Mouse (Mus musculus): ENCODE results near the gene Fnbp4. TPM values are rescaled to one million over a fixed set of nuclear protein-coding genes. Genes with fewer than 3 reads are reported as not detected.

Gene Fnbp4
- polyA plus RNA-seq (2012; rRNA removed) (110 and 115 TPM in 2 replicates), polyA plus RNA-seq (2014; fragmentation: Nextera tagmentation; extraction: Ambion mirVana) (79.5 and 102 TPM in 2 replicates)

DNA sequence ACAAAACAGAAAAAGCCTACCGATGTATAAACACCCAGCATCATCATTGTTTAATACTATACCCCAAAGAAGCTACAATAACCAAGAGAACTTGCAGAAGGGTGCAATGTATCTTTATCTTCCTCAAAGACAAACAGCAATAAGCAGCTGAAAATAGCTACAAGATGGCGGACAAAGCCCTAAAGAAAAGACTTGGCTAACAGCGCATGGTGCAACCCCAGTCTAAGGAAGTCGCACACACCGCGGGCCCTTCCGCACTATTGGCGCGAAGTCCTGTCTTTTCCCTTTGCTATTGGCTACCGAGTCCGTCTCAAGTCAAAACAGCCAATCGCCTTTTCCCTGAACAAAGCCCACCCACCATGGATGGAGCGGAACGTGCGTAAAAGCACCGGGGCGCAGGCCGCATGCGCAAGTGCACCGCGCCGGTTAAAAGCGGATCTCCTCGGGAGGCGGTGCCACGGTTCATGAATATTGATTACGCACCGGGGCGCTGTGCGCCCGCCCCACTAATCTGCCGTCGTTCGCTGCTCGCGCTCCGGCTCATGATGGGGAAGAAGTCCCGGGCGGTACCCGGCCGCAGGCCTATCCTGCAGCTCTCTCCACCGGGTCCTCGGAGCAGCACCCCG, at the start of gene Fnbp4:
Fnbp4 (plus strand) TSS at position 318 of the 626 bp plus-strand sequence.
- ATAC-seq (ENCODE audit: low FRiP score, low read depth) (peak; percentile 98), DNase-seq (ENCODE audit: low spot score) (peak; percentile 99)
- under 1% methylated on average over 39 of the region's 44 CpGs for WGBS
- Histone ChIP-seq H3K27ac (replicated peaks; ENCODE audit: low read depth, low read length) (peak within 1 kb of the TSS; percentile 98), H3K4me3 (replicated peaks; ENCODE audit: low read length) (peak within 1 kb of the TSS; percentile 94), H3K4me2 (replicated peaks; ENCODE audit: low read depth, low read length, severe bottlenecking) (peak within 1 kb of the TSS; percentile 78), H3K4me1 (ENCODE audit: control insufficient read depth, insufficient read depth, low read length) (peaks cover 5% of the 10 kb centered on the region), H3K36me3 (ENCODE audit: control insufficient read depth, insufficient read depth, low read length) (peaks cover 13% of the 10 kb centered on the region), H3K9ac (ENCODE audit: low read depth, low read length, severe bottlenecking) (peak within 1 kb of the TSS; percentile 98), H3K9me3 (ENCODE audit: control insufficient read depth, low read length) (no peaks in the 10 kb centered on the region), H3K27me3 (ENCODE audit: control insufficient read depth, insufficient read depth, low read length) (no peaks in the 10 kb centered on the region)
- peak; percentile 65; the same call in 1 of the 2 replicates for TF ChIP-seq POLR2A (IDR thresholded peaks at IDR 0.05; ENCODE audit: borderline replicate concordance, extremely low read depth, insufficient read depth, insufficient read length)

DNA sequence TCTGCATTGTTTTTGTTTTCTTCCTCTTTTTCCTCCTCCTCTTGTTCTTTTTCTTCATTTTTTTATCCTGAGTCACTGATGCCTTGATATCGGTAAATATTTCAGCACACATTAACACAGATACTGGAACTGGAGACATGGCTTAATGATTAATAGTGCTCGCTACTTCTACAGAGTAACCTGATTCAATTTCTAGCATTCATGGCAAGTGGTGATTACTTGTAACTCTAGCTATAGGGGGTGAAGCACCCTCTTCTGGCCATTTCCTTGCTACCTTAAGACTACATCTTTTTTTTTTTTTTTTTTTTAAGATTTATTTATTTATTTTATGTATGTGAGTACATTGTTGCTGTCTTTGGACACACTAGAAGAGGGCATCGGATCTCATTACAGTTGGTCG, 44.2 kb upstream of the Fnbp4 start:
- TF ChIP-seq POLR2A (IDR thresholded peaks at IDR 0.05; ENCODE audit: borderline replicate concordance, extremely low read depth, insufficient read depth, insufficient read length) = no peak
- peaks cover 94% of the 10 kb centered on the region for H3K36me3 ChIP-seq (ENCODE audit: control insufficient read depth, insufficient read depth, low read length)
- H3K9me3 ChIP-seq (ENCODE audit: control insufficient read depth, low read length) = no peaks in the 10 kb centered on the region

DNA sequence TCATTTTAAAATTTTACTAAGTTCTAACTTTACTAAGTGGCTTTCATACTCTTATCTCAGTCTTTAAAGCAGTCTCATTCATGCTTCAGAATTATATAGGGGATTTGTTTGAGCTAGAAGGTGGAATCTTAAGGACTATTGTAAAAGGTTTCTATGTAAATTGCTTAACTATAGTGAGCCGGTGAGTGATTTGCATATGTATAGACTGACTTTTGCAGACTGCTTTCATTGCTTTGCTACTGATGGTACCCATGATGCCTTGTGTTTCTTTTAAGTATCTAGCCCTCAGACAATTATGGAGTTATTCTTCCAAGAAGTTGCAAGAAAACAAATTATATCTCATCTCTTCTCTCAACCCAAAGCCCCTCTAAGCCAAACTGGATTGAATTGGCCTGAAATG, 36.6 kb upstream of the Fnbp4 start:
- H3K4me2 ChIP-seq (replicated peaks; ENCODE audit: low read depth, low read length, severe bottlenecking) = no peak overlapping the region
- H3K27me3 ChIP-seq (ENCODE audit: control insufficient read depth, insufficient read depth, low read length) = no peaks in the 10 kb centered on the region
- H3K36me3 ChIP-seq (ENCODE audit: control insufficient read depth, insufficient read depth, low read length) = peaks cover 85% of the 10 kb centered on the region
- DNase-seq (ENCODE audit: low spot score) = no peak
- no peaks in the 10 kb centered on the region for H3K4me1 ChIP-seq (ENCODE audit: control insufficient read depth, insufficient read depth, low read length)
- no peak overlapping the region for H3K4me3 ChIP-seq (replicated peaks; ENCODE audit: low read length)
- no peak overlapping the region for H3K27ac ChIP-seq (replicated peaks; ENCODE audit: low read depth, low read length)
- TF ChIP-seq POLR2A (IDR thresholded peaks at IDR 0.05; ENCODE audit: borderline replicate concordance, extremely low read depth, insufficient read depth, insufficient read length) = no peak
- no peaks in the 10 kb centered on the region for H3K9me3 ChIP-seq (ENCODE audit: control insufficient read depth, low read length)
- H3K9ac ChIP-seq (ENCODE audit: low read depth, low read length, severe bottlenecking) = no peak overlapping the region
- ATAC-seq (ENCODE audit: low FRiP score, low read depth) = no peak
- WGBS = 78% methylated on average over 1 of the region's 1 CpGs

More for the DNA sequence above, 44.2 kb upstream of the Fnbp4 start:
- no peaks in the 10 kb centered on the region for H3K27me3 ChIP-seq (ENCODE audit: control insufficient read depth, insufficient read depth, low read length)
- no peaks in the 10 kb centered on the region for H3K4me1 ChIP-seq (ENCODE audit: control insufficient read depth, insufficient read depth, low read length)
- no peak overlapping the region for H3K27ac ChIP-seq (replicated peaks; ENCODE audit: low read depth, low read length)
- H3K4me3 ChIP-seq (replicated peaks; ENCODE audit: low read length) = no peak overlapping the region
- H3K4me2 ChIP-seq (replicated peaks; ENCODE audit: low read depth, low read length, severe bottlenecking) = no peak overlapping the region
- 90% methylated on average over 4 of the region's 4 CpGs for WGBS
- no peak for DNase-seq (ENCODE audit: low spot score)
- no peak overlapping the region for H3K9ac ChIP-seq (ENCODE audit: low read depth, low read length, severe bottlenecking)
- no peak for ATAC-seq (ENCODE audit: low FRiP score, low read depth)

DNA sequence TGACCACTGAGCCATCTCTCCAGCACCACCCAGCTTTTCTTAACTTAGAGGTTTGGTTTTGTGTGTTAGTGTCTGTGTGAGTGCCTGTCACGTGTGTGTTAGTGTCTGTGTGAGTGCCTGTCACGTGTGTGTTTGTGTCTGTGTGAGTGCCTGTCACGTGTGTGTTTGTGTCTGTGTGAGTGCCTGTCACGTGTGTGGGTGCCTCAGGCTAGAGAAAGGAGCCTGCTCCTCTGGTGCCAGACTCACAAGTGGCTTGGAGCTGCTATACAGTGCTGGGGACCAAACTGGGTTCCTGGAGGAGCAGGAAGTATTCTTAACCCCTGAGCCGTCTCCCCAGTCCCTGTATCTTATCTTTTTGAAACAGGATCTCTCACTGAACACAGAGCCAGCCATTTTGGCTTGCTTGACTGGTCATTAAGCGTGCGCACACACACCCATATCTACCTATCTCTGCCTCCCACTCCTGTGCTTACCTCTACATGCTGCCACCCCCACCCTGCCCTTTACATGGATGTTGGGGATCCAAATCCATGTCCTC, 29.5 kb upstream of the Fnbp4 start:
- Histone ChIP-seq H3K9ac (ENCODE audit: low read depth, low read length, severe bottlenecking) (no peak overlapping the region), H3K27ac (replicated peaks; ENCODE audit: low read depth, low read length) (no peak overlapping the region), H3K36me3 (ENCODE audit: control insufficient read depth, insufficient read depth, low read length) (peaks cover 83% of the 10 kb centered on the region), H3K27me3 (ENCODE audit: control insufficient read depth, insufficient read depth, low read length) (no peaks in the 10 kb centered on the region), H3K4me2 (replicated peaks; ENCODE audit: low read depth, low read length, severe bottlenecking) (no peak overlapping the region), H3K4me3 (replicated peaks; ENCODE audit: low read length) (no peak overlapping the region), H3K4me1 (ENCODE audit: control insufficient read depth, insufficient read depth, low read length) (no peaks in the 10 kb centered on the region), H3K9me3 (ENCODE audit: control insufficient read depth, low read length) (no peaks in the 10 kb centered on the region)
- TF ChIP-seq POLR2A (IDR thresholded peaks at IDR 0.05; ENCODE audit: borderline replicate concordance, extremely low read depth, insufficient read depth, insufficient read length) = no peak
- DNase-seq (ENCODE audit: low spot score) = no peak
- ATAC-seq (ENCODE audit: low FRiP score, low read depth) = no peak
- 92% methylated on average over 7 of the region's 7 CpGs for WGBS

DNA sequence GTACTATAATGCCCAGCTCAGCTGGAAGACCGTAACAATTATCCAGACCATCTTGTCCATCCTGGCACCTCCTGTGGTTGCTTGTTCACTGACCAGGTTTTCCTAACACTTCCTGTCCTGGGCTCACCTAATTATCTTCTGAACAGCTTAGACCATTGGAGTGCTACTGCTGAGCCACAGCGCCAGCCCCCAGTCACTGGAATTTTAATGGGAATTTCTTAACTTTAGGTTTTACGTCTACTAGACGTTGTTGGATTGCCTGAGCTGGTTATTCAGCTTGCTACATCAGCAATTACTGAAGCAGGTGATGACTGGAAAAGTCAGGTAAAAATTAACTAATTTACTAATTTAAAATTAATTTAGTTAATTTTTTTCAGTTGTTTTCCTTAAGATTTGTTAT, 27.8 kb upstream of the Fnbp4 start:
- TF ChIP-seq POLR2A (IDR thresholded peaks at IDR 0.05; ENCODE audit: borderline replicate concordance, extremely low read depth, insufficient read depth, insufficient read length) = no peak
- no peaks in the 10 kb centered on the region for H3K9me3 ChIP-seq (ENCODE audit: control insufficient read depth, low read length)
- H3K9ac ChIP-seq (ENCODE audit: low read depth, low read length, severe bottlenecking) = no peak overlapping the region
- no peak for ATAC-seq (ENCODE audit: low FRiP score, low read depth)
- H3K4me2 ChIP-seq (replicated peaks; ENCODE audit: low read depth, low read length, severe bottlenecking) = no peak overlapping the region
- H3K27me3 ChIP-seq (ENCODE audit: control insufficient read depth, insufficient read depth, low read length) = no peaks in the 10 kb centered on the region
- no peaks in the 10 kb centered on the region for H3K4me1 ChIP-seq (ENCODE audit: control insufficient read depth, insufficient read depth, low read length)
- H3K27ac ChIP-seq (replicated peaks; ENCODE audit: low read depth, low read length) = no peak overlapping the region
- H3K36me3 ChIP-seq (ENCODE audit: control insufficient read depth, insufficient read depth, low read length) = peaks cover 85% of the 10 kb centered on the region
- no peak for DNase-seq (ENCODE audit: low spot score)
- WGBS = 67% methylated on average over 4 of the region's 4 CpGs
- no peak overlapping the region for H3K4me3 ChIP-seq (replicated peaks; ENCODE audit: low read length)

All from limb, embryonic 14.5 days (tissue).